Mouse (Mus musculus): ENCODE data around the gene Bicd2. TPM values are rescaled to one million over a fixed set of nuclear protein-coding genes. Genes with fewer than 3 reads are reported as not detected.

The Bicd2 gene
- polyA plus RNA-seq, 1 experiment from 2014 or later, result 59.8 TPM

DNA sequence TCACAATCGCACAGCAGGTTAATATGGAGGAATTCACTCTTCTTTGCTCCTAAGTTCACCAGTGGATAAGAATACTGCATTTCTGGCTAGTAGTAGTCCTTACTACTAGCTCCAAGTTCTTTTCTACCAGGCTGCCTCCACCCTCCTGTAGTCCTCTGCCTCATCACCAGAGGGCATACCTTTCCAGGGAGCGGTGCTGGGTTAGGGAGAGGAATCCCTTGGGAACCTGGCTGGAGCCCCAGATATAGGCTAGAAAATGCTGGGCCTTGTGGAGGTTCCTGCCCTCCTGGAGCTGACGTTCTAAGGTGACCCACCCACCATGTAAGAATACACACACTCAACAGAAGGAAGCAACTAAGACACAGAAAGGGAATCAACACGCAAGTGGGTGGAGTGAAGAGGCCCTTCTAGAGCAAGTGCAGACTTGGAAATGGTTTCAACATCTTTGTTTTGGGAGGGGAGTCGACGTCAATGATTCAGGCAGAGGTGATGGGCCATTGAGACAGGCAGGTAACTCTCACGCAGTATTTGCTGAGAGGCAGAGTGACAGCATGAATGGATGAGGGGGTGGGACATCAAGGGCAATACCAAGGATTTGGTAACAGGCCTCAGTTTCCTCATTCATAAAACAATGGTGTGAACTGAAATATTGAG lies 2.4 kb upstream of the Bicd2 start:
- ATAC-seq (replicated peaks; ENCODE audit: extremely low read depth, insufficient read depth, low FRiP score), result no peak
- Histone ChIP-seq H3K4me2 (ENCODE audit: low read depth, low read length) (no peak overlapping the region), H3K27ac (ENCODE audit: low read length) (no peak overlapping the region), H3K27me3 (ENCODE audit: control insufficient read depth, insufficient read depth, low read length) (no peaks in the 10 kb centered on the region), H3K9ac (ENCODE audit: low read length) (no peak overlapping the region), H3K9me3 (replicated peaks; ENCODE audit: control insufficient read depth, low read length) (no peaks in the 10 kb centered on the region), H3K36me3 (ENCODE audit: control insufficient read depth, insufficient read depth) (no peaks in the 10 kb centered on the region), H3K4me3 (ENCODE audit: low read length) (no peak overlapping the region), H3K4me1 (ENCODE audit: control insufficient read depth, insufficient read depth, low read length) (peaks cover 23% of the 10 kb centered on the region)
- 63% methylated on average over 7 of the region's 7 CpGs for WGBS

DNA sequence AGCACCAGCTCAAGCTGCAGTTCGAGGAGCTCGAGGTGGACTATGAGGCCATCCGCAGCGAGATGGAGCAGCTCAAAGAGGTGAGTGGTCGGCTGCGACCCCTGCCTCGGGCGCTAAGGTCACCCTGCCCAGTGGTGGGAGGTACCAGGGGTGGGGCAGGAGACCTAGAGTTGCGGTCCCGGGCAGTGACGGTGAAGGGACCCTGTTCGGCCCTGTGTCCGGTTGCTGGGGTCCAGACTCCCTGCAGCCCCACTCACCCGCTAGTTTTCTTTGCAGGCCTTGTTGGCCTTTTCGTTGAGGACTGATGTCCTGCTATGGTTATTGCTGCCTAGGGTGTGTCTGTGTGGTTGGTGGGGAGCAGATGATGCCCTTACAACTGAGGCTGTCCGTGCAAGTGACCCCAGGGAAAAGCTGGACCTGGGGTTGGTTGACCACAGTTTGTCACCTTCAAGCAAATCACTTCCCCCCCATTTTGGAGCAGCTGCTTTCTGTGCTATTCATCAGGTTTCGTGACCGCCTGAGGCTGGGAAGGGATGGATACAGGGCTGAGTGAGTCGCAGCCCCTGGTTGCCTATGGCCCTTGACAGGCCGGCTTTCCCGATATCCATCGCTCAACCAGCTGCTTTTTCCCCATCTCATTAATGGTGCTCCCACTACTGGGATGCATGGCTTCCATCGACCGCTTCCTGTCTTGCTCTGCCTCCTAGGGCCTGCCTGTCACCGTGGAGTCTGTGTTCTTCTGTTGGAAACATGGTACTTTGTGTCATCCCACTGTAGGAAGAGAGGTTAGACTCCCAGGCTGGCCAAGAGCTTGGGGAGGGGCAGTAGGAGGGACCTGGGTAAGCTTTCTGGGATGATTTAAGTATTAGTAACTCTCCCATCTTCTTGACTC lies 692 bp downstream of the Bicd2 start:
- Histone ChIP-seq H3K36me3 (ENCODE audit: control insufficient read depth, insufficient read depth) (no peaks in the 10 kb centered on the region), H3K27me3 (ENCODE audit: control insufficient read depth, insufficient read depth, low read length) (no peaks in the 10 kb centered on the region), H3K4me2 (ENCODE audit: low read depth, low read length) (peak overlapping the region; percentile 74), H3K9ac (ENCODE audit: low read length) (peak overlapping the region; percentile 99), H3K4me1 (ENCODE audit: control insufficient read depth, insufficient read depth, low read length) (peaks cover 52% of the 10 kb centered on the region), H3K4me3 (ENCODE audit: low read length) (peak overlapping the region; percentile 99), H3K27ac (ENCODE audit: low read length) (peak overlapping the region; percentile 89), H3K9me3 (replicated peaks; ENCODE audit: control insufficient read depth, low read length) (no peaks in the 10 kb centered on the region)
- peak; percentile 12; the same call in 1 of the 2 replicates for ATAC-seq (replicated peaks; ENCODE audit: extremely low read depth, insufficient read depth, low FRiP score)
- 5% methylated on average over 25 of the region's 25 CpGs for WGBS

DNA sequence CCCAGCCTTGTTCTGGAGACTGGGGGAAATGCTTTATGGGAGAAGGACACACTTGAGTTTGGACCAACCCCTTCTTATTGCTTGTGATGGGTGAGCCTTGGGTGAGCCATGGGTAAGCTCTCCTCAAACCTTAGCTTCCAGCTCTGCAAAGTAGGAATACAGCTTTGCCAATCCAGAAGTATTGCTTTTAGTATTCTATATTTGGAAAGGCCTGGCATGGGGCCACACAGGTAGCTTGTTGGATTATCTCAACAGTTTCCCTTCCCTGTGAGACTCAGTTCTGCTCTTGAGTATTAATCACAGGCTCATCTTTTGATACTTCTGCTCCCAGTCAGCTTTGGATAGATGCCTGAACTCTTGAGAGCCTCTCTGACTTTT lies 1.3 kb downstream of the Bicd2 start:
- H3K27ac ChIP-seq (ENCODE audit: low read length), result peak overlapping the region; percentile 89; the same call in 1 of the 2 replicates
- H3K9ac ChIP-seq (ENCODE audit: low read length), result peak overlapping the region; percentile 99
- peak overlapping the region; percentile 74 for H3K4me2 ChIP-seq (ENCODE audit: low read depth, low read length)
- H3K9me3 ChIP-seq (replicated peaks; ENCODE audit: control insufficient read depth, low read length), result no peaks in the 10 kb centered on the region
- peaks cover 56% of the 10 kb centered on the region for H3K4me1 ChIP-seq (ENCODE audit: control insufficient read depth, insufficient read depth, low read length)
- no peak for ATAC-seq (replicated peaks; ENCODE audit: extremely low read depth, insufficient read depth, low FRiP score)
- peak overlapping the region; percentile 99 for H3K4me3 ChIP-seq (ENCODE audit: low read length)
- H3K27me3 ChIP-seq (ENCODE audit: control insufficient read depth, insufficient read depth, low read length), result no peaks in the 10 kb centered on the region
- no peaks in the 10 kb centered on the region for H3K36me3 ChIP-seq (ENCODE audit: control insufficient read depth, insufficient read depth)

GRCm38 (mm10) chr13:49344567-49344966 lies 3.2 kb downstream of the Bicd2 start:
- Histone ChIP-seq H3K4me3 (ENCODE audit: low read length) (no peak overlapping the region), H3K4me1 (ENCODE audit: control insufficient read depth, insufficient read depth, low read length) (peaks cover 74% of the 10 kb centered on the region), H3K9ac (ENCODE audit: low read length) (peak overlapping the region; percentile 31), H3K4me2 (ENCODE audit: low read depth, low read length) (peak overlapping the region; percentile 74), H3K27ac (ENCODE audit: low read length) (peak overlapping the region; percentile 94), H3K27me3 (ENCODE audit: control insufficient read depth, insufficient read depth, low read length) (no peaks in the 10 kb centered on the region), H3K9me3 (replicated peaks; ENCODE audit: control insufficient read depth, low read length) (no peaks in the 10 kb centered on the region), H3K36me3 (ENCODE audit: control insufficient read depth, insufficient read depth) (no peaks in the 10 kb centered on the region)
- ATAC-seq (replicated peaks; ENCODE audit: extremely low read depth, insufficient read depth, low FRiP score), result no peak
- WGBS, result 48% methylated on average over 8 of the region's 8 CpGs

DNA sequence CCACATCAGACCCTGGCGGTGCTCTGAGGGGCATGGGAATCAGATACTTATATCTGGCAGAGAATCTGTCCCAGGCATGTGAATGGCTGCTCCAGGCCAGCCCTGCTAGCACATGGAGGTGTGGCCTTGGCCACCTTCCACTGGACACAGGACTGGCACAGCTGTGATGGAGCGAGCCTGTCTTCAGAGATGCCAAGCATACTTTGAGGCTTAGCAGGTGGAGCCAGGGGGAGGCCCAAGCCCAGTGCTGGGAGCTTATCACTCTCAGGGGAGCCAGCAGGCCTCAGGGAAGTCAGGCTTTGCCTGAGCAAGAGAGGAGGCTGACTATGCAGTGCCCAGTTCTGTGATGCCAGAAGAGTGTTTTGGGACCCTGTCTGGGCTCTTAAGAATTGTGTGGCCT lies 4.1 kb downstream of the Bicd2 start:
- WGBS, result 33% methylated on average over 2 of the region's 2 CpGs
- ATAC-seq (replicated peaks; ENCODE audit: extremely low read depth, insufficient read depth, low FRiP score), result peak; percentile 57

DNA sequence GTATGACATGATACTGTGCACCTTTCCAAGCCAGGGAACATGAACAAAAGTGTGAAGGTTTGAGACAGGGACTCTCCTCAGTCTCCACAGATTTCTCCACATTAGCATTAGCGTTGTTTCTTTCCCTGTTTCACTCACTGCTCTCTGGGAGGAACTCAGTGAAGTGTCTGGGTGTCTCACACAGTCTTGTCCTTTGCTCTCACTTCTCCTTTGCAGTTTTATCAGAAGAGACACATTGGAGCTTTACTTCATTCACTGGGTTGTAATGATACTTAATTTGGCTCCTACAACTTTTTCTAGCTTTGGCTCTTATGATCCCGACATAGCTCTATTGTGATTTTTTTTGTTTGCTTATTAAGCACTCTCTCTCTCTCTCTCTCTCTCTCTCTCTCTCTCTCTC lies 7.1 kb downstream of the Bicd2 start:
- Histone ChIP-seq H3K4me3 (ENCODE audit: low read length) (no peak overlapping the region), H3K4me1 (ENCODE audit: control insufficient read depth, insufficient read depth, low read length) (peaks cover 80% of the 10 kb centered on the region), H3K9me3 (replicated peaks; ENCODE audit: control insufficient read depth, low read length) (no peaks in the 10 kb centered on the region), H3K4me2 (ENCODE audit: low read depth, low read length) (no peak overlapping the region), H3K27me3 (ENCODE audit: control insufficient read depth, insufficient read depth, low read length) (no peaks in the 10 kb centered on the region), H3K27ac (ENCODE audit: low read length) (no peak overlapping the region), H3K36me3 (ENCODE audit: control insufficient read depth, insufficient read depth) (no peaks in the 10 kb centered on the region), H3K9ac (ENCODE audit: low read length) (no peak overlapping the region)
- 58% methylated on average over 2 of the region's 2 CpGs for WGBS
- no peak for ATAC-seq (replicated peaks; ENCODE audit: extremely low read depth, insufficient read depth, low FRiP score)

More for the DNA sequence above, 4.1 kb downstream of the Bicd2 start:
- H3K9ac ChIP-seq (ENCODE audit: low read length), result peak overlapping the region; percentile 57
- H3K4me1 ChIP-seq (ENCODE audit: control insufficient read depth, insufficient read depth, low read length), result peaks cover 75% of the 10 kb centered on the region
- peak overlapping the region; percentile 6; the same call in 1 of the 2 replicates for H3K4me3 ChIP-seq (ENCODE audit: low read length)
- no peaks in the 10 kb centered on the region for H3K27me3 ChIP-seq (ENCODE audit: control insufficient read depth, insufficient read depth, low read length)
- no peaks in the 10 kb centered on the region for H3K9me3 ChIP-seq (replicated peaks; ENCODE audit: control insufficient read depth, low read length)
- H3K4me2 ChIP-seq (ENCODE audit: low read depth, low read length), result peak overlapping the region; percentile 40
- peak overlapping the region; percentile 94 for H3K27ac ChIP-seq (ENCODE audit: low read length)
- no peaks in the 10 kb centered on the region for H3K36me3 ChIP-seq (ENCODE audit: control insufficient read depth, insufficient read depth)

GRCm38 (mm10) chr13:49349335-49349734 lies 8.0 kb downstream of the Bicd2 start:
- peaks cover 80% of the 10 kb centered on the region for H3K4me1 ChIP-seq (ENCODE audit: control insufficient read depth, insufficient read depth, low read length)

DNA sequence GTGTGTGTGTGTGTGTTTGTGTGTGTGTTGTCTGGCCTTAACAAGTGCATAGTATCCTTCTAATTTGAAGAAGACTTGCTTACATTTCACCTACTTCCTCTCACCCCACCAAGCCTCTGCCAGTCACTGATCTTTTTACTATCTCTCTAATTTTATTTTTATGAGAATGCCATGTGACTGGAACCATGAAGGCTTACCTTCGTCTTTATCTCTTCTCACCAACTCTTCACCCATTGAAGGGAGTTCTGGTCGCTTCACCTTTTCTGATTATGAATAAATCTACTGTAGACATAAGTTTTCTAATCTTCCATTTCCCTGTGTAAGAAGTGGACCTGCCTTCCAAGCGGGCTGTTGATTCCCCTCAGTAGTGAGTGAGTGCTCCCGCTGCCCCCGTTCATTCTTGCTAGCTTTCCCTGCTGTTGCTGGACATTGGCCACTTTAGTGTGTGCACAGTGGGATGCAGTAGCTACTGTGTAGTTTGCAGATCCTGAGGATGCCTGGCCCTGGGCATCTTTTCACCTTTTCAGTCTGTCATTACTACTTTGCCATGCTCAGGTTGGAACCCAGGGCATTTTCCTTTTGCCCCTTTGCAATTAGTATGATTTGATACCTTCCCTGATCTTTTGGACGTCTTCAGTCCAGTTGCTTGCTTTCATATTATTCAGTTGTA lies 8.6 kb downstream of the Bicd2 start:
- Histone ChIP-seq H3K4me1 (ENCODE audit: control insufficient read depth, insufficient read depth, low read length) (peaks cover 74% of the 10 kb centered on the region), H3K27ac (ENCODE audit: low read length) (no peak overlapping the region), H3K9ac (ENCODE audit: low read length) (no peak overlapping the region), H3K27me3 (ENCODE audit: control insufficient read depth, insufficient read depth, low read length) (no peaks in the 10 kb centered on the region), H3K9me3 (replicated peaks; ENCODE audit: control insufficient read depth, low read length) (no peaks in the 10 kb centered on the region), H3K4me2 (ENCODE audit: low read depth, low read length) (no peak overlapping the region), H3K4me3 (ENCODE audit: low read length) (no peak overlapping the region), H3K36me3 (ENCODE audit: control insufficient read depth, insufficient read depth) (no peaks in the 10 kb centered on the region)
- 79% methylated on average over 6 of the region's 6 CpGs for WGBS
- no peak for ATAC-seq (replicated peaks; ENCODE audit: extremely low read depth, insufficient read depth, low FRiP score)

More at GRCm38 (mm10) chr13:49349335-49349734, 8.0 kb downstream of the Bicd2 start:
- Histone ChIP-seq H3K4me2 (ENCODE audit: low read depth, low read length) (no peak overlapping the region), H3K9me3 (replicated peaks; ENCODE audit: control insufficient read depth, low read length) (no peaks in the 10 kb centered on the region), H3K9ac (ENCODE audit: low read length) (no peak overlapping the region), H3K27ac (ENCODE audit: low read length) (no peak overlapping the region), H3K27me3 (ENCODE audit: control insufficient read depth, insufficient read depth, low read length) (no peaks in the 10 kb centered on the region), H3K4me3 (ENCODE audit: low read length) (no peak overlapping the region), H3K36me3 (ENCODE audit: control insufficient read depth, insufficient read depth) (no peaks in the 10 kb centered on the region)
- no peak for ATAC-seq (replicated peaks; ENCODE audit: extremely low read depth, insufficient read depth, low FRiP score)
- 78% methylated on average over 4 of the region's 4 CpGs for WGBS

Measured in heart, embryonic 16.5 days (tissue).